Mouse (Mus musculus) lung, postnatal 36 days (tissue): ENCODE results near the gene Dnajb4.
A peak's percentile ranks its signal among the peaks of the same experiment; 100 is the strongest.

ENCODE experiments used
- DNase-seq: peaks from one replicate; pipeline ENCODE4 v3.0.0; 2022; ENCODE audit warnings: mixed read lengths

The Dnajb4 gene

GRCm38 (mm10) chr3:152209967-152210634 lies at the start of gene Dnajb4, which contains the start of gene Fubp1:
Gene Dnajb4 (minus strand): TSS chr3:152210302.
Gene Fubp1 (plus strand): TSS chr3:152210422.
- DNase-seq: peak; percentile 100

- DNase-seq: peak; percentile 89
Measured at GRCm38 (mm10) chr3:152259409-152259808, 49.3 kb upstream of the Dnajb4 start.

- no peak for DNase-seq
Measured at GRCm38 (mm10) chr3:152257528-152257927, 47.4 kb upstream of the Dnajb4 start.

GRCm38 (mm10) chr3:152250487-152250886 lies 40.4 kb upstream of the Dnajb4 start:
- DNase-seq: no peak

DNA sequence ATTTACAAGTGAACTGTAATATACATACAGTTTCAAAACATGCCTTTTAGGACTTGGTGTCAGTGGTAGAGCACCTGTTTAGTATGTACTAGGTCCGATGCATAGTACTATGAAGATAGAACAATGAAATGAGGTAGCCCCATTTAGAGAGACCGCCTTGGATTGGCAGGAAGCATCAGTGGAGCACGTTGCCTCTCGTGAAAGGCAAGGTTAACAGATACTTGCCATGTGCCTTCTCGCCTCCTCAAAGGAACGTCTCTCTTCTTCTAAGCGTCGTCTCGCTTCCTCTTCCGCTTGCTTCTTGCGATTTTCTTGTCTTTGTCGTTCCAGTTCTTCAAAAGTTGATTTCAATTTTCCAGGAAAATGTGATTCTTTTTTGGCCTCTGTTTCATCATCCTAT lies 37.6 kb upstream of the Dnajb4 start:
- DNase-seq: no peak

DNA sequence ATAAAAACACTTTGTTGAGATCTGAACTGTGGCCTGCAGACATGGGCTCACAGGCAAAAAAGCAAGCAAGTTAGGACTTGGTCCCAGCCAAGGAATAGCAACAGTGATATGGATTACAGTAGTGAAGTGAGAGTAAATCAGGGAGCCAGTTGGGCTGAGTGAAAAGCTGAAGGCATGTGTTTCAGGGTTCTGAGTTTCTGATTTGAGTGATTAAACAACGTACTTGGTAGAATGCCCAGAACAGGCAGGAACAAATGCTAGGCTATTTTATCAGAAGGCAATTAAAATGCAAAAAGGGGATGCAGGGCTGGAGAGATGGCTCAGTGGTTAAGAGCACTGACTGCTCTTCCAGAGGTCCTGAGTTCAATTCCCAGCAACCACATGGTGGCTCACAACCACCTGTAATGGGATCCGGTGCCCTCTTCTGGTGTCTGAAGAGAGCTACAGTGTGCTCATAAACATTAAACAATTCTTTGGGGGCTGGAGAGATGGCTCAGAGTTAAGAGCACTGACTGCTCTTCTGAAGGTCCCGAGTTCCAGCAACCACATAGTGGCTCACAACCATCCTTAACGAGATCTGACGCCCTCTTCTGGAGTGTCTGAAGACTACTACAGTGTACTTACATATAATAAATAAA lies 35.3 kb upstream of the Dnajb4 start:
- no peak for DNase-seq

- no peak for DNase-seq
Measured at GRCm38 (mm10) chr3:152243304-152243703, 33.2 kb upstream of the Dnajb4 start.

DNA sequence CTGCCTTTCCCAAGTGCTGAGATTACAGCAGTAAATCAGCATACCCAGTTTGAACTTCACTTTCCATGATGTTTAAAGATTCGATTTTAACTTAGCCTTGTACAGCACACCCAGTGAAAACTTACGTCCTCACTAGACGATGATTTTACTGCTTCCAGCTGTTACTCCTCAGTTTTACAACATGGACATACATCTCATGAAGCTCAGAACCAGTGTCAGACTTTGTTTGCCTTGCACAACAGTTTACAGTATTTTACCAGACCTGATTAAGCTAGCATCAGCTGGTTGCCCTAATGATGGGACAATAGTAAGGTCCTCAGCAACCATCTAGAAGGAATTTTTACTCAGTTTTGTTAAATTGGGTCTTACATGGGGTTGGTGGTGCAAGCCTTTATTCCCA lies 31.0 kb upstream of the Dnajb4 start:
- no peak for DNase-seq

- no peak for DNase-seq
Measured at GRCm38 (mm10) chr3:152239592-152239991, 29.5 kb upstream of the Dnajb4 start.

- DNase-seq: peak; percentile 54
Measured at GRCm38 (mm10) chr3:152238836-152239235, 28.7 kb upstream of the Dnajb4 start.

GRCm38 (mm10) chr3:152235805-152236204 lies 25.7 kb upstream of the Dnajb4 start:
- no peak for DNase-seq

DNA sequence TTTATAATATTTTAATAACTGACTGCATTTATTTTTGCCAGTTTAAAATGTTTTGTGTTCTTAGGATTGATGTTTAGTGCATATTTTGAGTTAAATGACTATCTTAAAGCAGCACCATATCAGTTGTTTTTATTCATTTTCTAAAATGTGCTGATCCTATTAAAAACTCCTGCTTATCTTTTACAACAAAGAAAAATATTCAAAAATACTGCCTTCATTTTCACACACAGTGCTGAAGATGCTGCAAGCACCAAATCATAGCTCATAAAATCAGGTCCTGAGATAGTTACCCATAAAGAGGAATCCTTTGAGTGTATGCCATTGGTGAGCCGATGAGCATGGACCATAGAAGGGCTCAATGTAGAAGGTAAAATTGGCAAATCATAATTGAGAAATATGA lies 25.1 kb upstream of the Dnajb4 start:
- DNase-seq: no peak

GRCm38 (mm10) chr3:152231333-152232100 lies 21.4 kb upstream of the Dnajb4 start:
- no peak for DNase-seq

DNA sequence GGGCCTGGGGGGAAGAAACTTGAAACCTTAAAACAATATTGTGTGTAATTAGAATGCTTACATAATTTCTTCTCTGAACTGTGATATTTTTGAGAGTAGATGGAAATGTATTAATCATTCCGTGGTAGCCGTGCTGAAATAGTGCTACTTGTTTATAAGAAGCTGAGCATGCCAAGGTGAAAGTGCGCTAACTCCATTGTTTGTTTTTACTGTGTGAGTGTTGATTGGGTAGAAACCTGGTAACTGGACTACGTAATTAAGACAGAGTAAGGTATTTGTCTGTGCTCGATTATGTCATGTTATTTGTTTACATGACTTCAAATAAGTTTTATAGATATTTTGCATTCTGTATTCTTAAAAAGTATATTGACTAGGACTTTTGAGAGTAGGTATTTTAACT lies 19.2 kb upstream of the Dnajb4 start:
- DNase-seq: no peak

GRCm38 (mm10) chr3:152228843-152229242 lies 18.7 kb upstream of the Dnajb4 start:
- no peak for DNase-seq

- no peak for DNase-seq
Measured at GRCm38 (mm10) chr3:152225906-152226305, 15.8 kb upstream of the Dnajb4 start.

- DNase-seq: no peak
Measured at GRCm38 (mm10) chr3:152224918-152225317, 14.8 kb upstream of the Dnajb4 start.

GRCm38 (mm10) chr3:152213416-152213815 lies 3.3 kb upstream of the Dnajb4 start:
- no peak for DNase-seq

DNA sequence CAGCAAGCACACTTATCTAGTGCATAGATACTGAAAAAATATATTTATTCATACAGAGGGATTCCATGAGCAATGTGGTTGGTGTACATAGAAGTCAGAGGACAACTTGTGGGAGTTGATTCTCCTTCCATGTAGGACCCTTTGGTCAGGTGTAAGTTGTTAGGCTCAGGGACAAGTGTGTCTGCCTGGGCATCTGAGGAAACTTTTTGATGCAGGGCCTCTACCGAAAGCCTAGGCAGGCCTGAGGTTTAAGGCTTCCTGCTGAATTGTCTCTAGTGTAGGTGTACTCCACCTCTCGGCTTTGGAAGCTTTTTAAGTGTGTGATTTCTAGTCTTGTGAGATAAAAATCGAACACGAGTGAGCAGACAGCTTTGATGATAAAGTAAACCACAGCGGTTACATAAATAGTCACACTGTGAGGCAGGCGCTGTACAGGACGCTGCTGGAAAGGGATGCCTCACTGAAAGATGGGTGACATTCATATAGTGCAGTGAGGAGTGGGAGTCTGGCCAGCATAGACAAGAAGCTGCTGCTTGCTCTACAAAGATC lies 1.7 kb upstream of the Dnajb4 start:
- peak; percentile 18 for DNase-seq

- DNase-seq: peak; percentile 65
Measured at GRCm38 (mm10) chr3:152210728-152211391, 758 bp upstream of the Dnajb4 start.

GRCm38 (mm10) chr3:152209177-152209966 lies 730 bp downstream of the Dnajb4 start:
- DNase-seq: peak; percentile 68
